Mouse (Mus musculus) lung, embryonic 14.5 days (tissue): Measurements from ENCODE around the gene Scgb2b21. TPM values are rescaled to one million over a fixed set of nuclear protein-coding genes. Genes with fewer than 3 reads are reported as not detected.
"Not testable (repeated sequence)": the region's sequence is repeated elsewhere in the genome, so short reads cannot be mapped to it uniquely, and the experiment has no call there.

Experiments
- ATAC-seq: fragments of 200-750 bp; cut with Nextera tagmentation; 2 replicates; pipeline ENCODE4 v1.8.0; 2017; ENCODE audit warnings: mild to moderate bottlenecking, moderate TSS enrichment, moderate library complexity; ENCODE audit not compliant: insufficient read depth
- DNase-seq: peaks from one replicate; pipeline ENCODE4 v3.0.0-alpha.2; 2015
- H3K27ac ChIP-seq: fragments of 300-500 bp; sonication (generic); 2 replicates; pipeline ENCODE4 v1.5.1; 2014; ENCODE audit warnings: low read depth, mild to moderate bottlenecking, moderate library complexity
- H3K27me3 ChIP-seq: fragments of 300-500 bp; sonication (generic); 2 replicates; pipeline ENCODE4 v1.6.1; 2014; ENCODE audit warnings: low read length, control low read depth; ENCODE audit not compliant: insufficient read depth
- H3K36me3 ChIP-seq: fragments of 300-500 bp; sonication (generic); 2 replicates; pipeline ENCODE4 v1.6.1; 2014; ENCODE audit warnings: control low read depth; ENCODE audit not compliant: insufficient read depth
- H3K4me1 ChIP-seq: fragments of 300-500 bp; sonication (generic); 2 replicates; pipeline ENCODE4 v1.6.1; 2014; ENCODE audit warnings: antibody characterized with exemption, control low read depth; ENCODE audit not compliant: insufficient read depth
- H3K4me2 ChIP-seq: fragments of 300-500 bp; sonication (generic); 2 replicates; pipeline ENCODE4 v1.6.1; 2014; ENCODE audit warnings: mild to moderate bottlenecking
- H3K4me3 ChIP-seq: fragments of 300-500 bp; sonication (generic); 2 replicates; pipeline ENCODE4 v1.5.1; 2014; ENCODE audit warnings: low read depth, low read length
- H3K9ac ChIP-seq: fragments of 300-500 bp; sonication (generic); 2 replicates; pipeline ENCODE4 v1.6.1; 2014
- H3K9me3 ChIP-seq: fragments of 300-500 bp; sonication (generic); 2 replicates; pipeline ENCODE4 v1.6.1; 2016; ENCODE audit warnings: low read depth, low read length, control low read depth
- CTCF ChIP-seq: IDR thresholded peaks from 2 replicates; pipeline ENCODE4 v1.5.1; 2016; ENCODE audit warnings: antibody characterized with exemption, low read depth
- WGBS: fragments of 180-500 bp; shearing (Covaris S2); extraction: QIAGEN DNeasy Blood & Tissue Kit; methylation state at CpG from one replicate; pipeline ENCODE4 v1.1.7; 2014; 5-methylcytosine and 5-hydroxymethylcytosine counted together
- polyA plus RNA-seq: library from polyadenylated mRNA; unstranded; fragments of >200 nt; fragmentation: Nextera tagmentation; extraction: Ambion mirVana; gene quantifications from 2 replicates; pipeline ENCODE4 v1.2.1, GENCODE M21; 2014

Scgb2b21 gene
- polyA plus RNA-seq: not detected in 2 replicates

GRCm38 (mm10) chr7:33520358-33520757 is at the start of gene Scgb2b21:
Scgb2b21 (minus strand) TSS chr7:33520458.
- H3K4me1 ChIP-seq: no peaks in the 10 kb centered on the region
- H3K4me2 ChIP-seq: no peak within 1 kb of the TSS
- no peaks in the 10 kb centered on the region for H3K27me3 ChIP-seq
- H3K4me3 ChIP-seq: no peak within 1 kb of the TSS
- no peak within 1 kb of the TSS for H3K9ac ChIP-seq
- H3K9me3 ChIP-seq: peaks cover 5% of the 10 kb centered on the region; the same call in 1 of the 2 replicates
- no peak within 1 kb of the TSS for H3K27ac ChIP-seq
- DNase-seq (no peak), ATAC-seq (no peak)
- no peaks in the 10 kb centered on the region for H3K36me3 ChIP-seq
- TF ChIP-seq CTCF: no peak

- not testable (repeated sequence) for ATAC-seq, H3K4me1 ChIP-seq, H3K27me3 ChIP-seq, H3K4me2 ChIP-seq, H3K9ac ChIP-seq, H3K4me3 ChIP-seq, H3K27ac ChIP-seq, H3K9me3 ChIP-seq, H3K36me3 ChIP-seq
- WGBS: 85% methylated on average over 12 of the region's 12 CpGs
- peak; percentile 8 for DNase-seq
Measured at GRCm38 (mm10) chr7:33543420-33543819, 23.2 kb upstream of the Scgb2b21 start.

Other genes starting within 250 kb of the Scgb2b21 start
- not detected in 2 replicates for gene Scgb2b19, start 240.1 kb downstream of the Scgb2b21 start, polyA plus RNA-seq
- gene Scgb1b19, start 233.2 kb downstream of the Scgb2b21 start, polyA plus RNA-seq: not detected in 2 replicates
- not detected in 2 replicates for gene Scgb2b20, start 154.1 kb downstream of the Scgb2b21 start, polyA plus RNA-seq
- not detected in 2 replicates for gene Scgb1b20, start 147.2 kb downstream of the Scgb2b21 start, polyA plus RNA-seq
- gene Scgb2b24, start 218.9 kb upstream of the Scgb2b21 start, polyA plus RNA-seq: not detected in 2 replicates
- not detected in 2 replicates for gene Scgb1b24, start 223.3 kb upstream of the Scgb2b21 start, polyA plus RNA-seq